Mouse (Mus musculus): ENCODE measurements around the gene Kcnh2.

GRCm38 (mm10) chr5:24350531-24351250 is 713 bp downstream of the Kcnh2 start:
- TF ChIP-seq POLR2A (IDR thresholded peaks at IDR 0.05; ENCODE audit: extremely low read depth, insufficient read depth, low read length) (no peak), CTCF (IDR thresholded peaks at IDR 0.05; ENCODE audit: extremely low read depth, insufficient read depth, low read length) (no peak)

Measured in cortical plate, adult 2 months (tissue).